In genomic region chr5:23676156-23677071, GRCm38 (mm10) we compare ENCODE assay signal across 8 mouse cellular contexts. TPM values are rescaled to one million over a fixed set of nuclear protein-coding genes. Genes with fewer than 3 reads are reported as not detected.
DNase-seq lines count a peak whose midpoint lies in the region; ATAC-seq and TF ChIP-seq lines count a peak whose summit lies in the region.

No protein-coding gene starts in this region.

- peak overlapping the region; percentile 52 for H3K4me3 ChIP-seq in thymus, adult 2 months (ENCODE audit: control insufficient read depth, insufficient read depth, low read length)
- H3K4me3 ChIP-seq in kidney, embryonic 15.5 days (replicated peaks), result peak overlapping the region; percentile 85
- H3K4me3 ChIP-seq in liver, embryonic 15.5 days (replicated peaks), result peak overlapping the region; percentile 66

- no peaks in the 10 kb centered on the region for H3K27me3 ChIP-seq in thymus, adult 2 months (ENCODE audit: control insufficient read depth, insufficient read depth, low read length)
- H3K27me3 ChIP-seq in kidney, embryonic 15.5 days, result no peaks in the 10 kb centered on the region
- peaks cover 51% of the 10 kb centered on the region for H3K27me3 ChIP-seq in liver, embryonic 15.5 days

- no peak for TF ChIP-seq POLR2A in thymus, adult 2 months (IDR thresholded peaks at IDR 0.05; ENCODE audit: control insufficient read depth, extremely low read depth, insufficient read depth, low read length, poor library complexity)

- DNase-seq in thymus, adult 2 months, result no peak
- DNase-seq in thymus, postnatal 10 days (ENCODE audit: low spot score in 2 of 2), result no peak
- peak; percentile 58 to 60 for DNase-seq in cerebellum, adult 18-20 months
- DNase-seq in frontal cortex, postnatal 36 days (ENCODE audit: low spot score in 2 of 2), result peak; percentile 44 to 47
- peak; percentile 21 for DNase-seq in ovary, adult 18-20 months (ENCODE audit: low spot score)
- DNase-seq in gastrocnemius, postnatal 10 days, result no peak

- no peak overlapping the region for H3K27ac ChIP-seq in thymus, adult 2 months (ENCODE audit: control insufficient read depth, insufficient read depth, low read length)
- 0 out of 2 replicates have a peak overlapping the region, but pooled peaks have one; percentile 34 for H3K27ac ChIP-seq in kidney, embryonic 15.5 days
- H3K27ac ChIP-seq in liver, embryonic 15.5 days (replicated peaks), result no peak overlapping the region

- ATAC-seq in kidney, embryonic 15.5 days (replicated peaks; ENCODE audit: low FRiP score), result peak; percentile 76
- no peak for ATAC-seq in liver, embryonic 15.5 days (ENCODE audit: insufficient read depth)

- H3K9me3 ChIP-seq in kidney, embryonic 15.5 days (replicated peaks), result no peaks in the 10 kb centered on the region
- no peaks in the 10 kb centered on the region for H3K9me3 ChIP-seq in liver, embryonic 15.5 days (replicated peaks)

- TF ChIP-seq CTCF in thymus, adult 2 months (IDR thresholded peaks at IDR 0.05; ENCODE audit: borderline replicate concordance, control insufficient read depth, extremely low read depth, insufficient read depth, low read length, poor library complexity), result no peak

- WGBS in thymus, adult 2 months, result 17% methylated on average over 36 of the region's 41 CpGs
- 8% methylated on average over 40 of the region's 41 CpGs for WGBS in kidney, embryonic 15.5 days
- 7% methylated on average over 41 of the region's 41 CpGs for WGBS in liver, embryonic 15.5 days (ENCODE audit: insufficient replicate concordance)

- peak overlapping the region; percentile 79 for H3K9ac ChIP-seq in kidney, embryonic 15.5 days
- H3K9ac ChIP-seq in liver, embryonic 15.5 days, result peak overlapping the region; percentile 40; the same call in 1 of the 2 replicates

- H3K4me2 ChIP-seq in kidney, embryonic 15.5 days, result peak overlapping the region; percentile 95
- H3K4me2 ChIP-seq in liver, embryonic 15.5 days, result peak overlapping the region; percentile 90

- no peaks in the 10 kb centered on the region; the same call in 1 of the 2 replicates for H3K4me1 ChIP-seq in thymus, adult 2 months (replicated peaks; ENCODE audit: control insufficient read depth, insufficient read depth, low read length)
- peaks cover 14% of the 10 kb centered on the region; the same call in 1 of the 2 replicates for H3K4me1 ChIP-seq in kidney, embryonic 15.5 days
- peaks cover 19% of the 10 kb centered on the region for H3K4me1 ChIP-seq in liver, embryonic 15.5 days (replicated peaks)

- no peaks in the 10 kb centered on the region for H3K36me3 ChIP-seq in thymus, adult 2 months (ENCODE audit: control insufficient read depth, insufficient read depth, low read length)
- no peaks in the 10 kb centered on the region for H3K36me3 ChIP-seq in kidney, embryonic 15.5 days
- no peaks in the 10 kb centered on the region for H3K36me3 ChIP-seq in liver, embryonic 15.5 days (replicated peaks)

RNA-seq across cellular contexts. Expression of gene Srpk2, which starts 8.0 kb away (rescaled TPM):
- polyA plus RNA-seq in thymus, adult 2 months (2012; rRNA removed), result 12.3 and 13.8 TPM in 2 replicates
- polyA plus RNA-seq in kidney, embryonic 15.5 days (2015; fragmentation: Nextera tagmentation; extraction: Ambion mirVana), result 45.2 and 47.6 TPM in 2 replicates
- 5.7 and 6.2 TPM in 2 replicates for polyA plus RNA-seq in liver, embryonic 15.5 days (2015; fragmentation: Nextera tagmentation; extraction: Ambion mirVana)
- total RNA-seq in gastrocnemius, postnatal 10 days (2021), result 10 to 100 TPM; 35.7 to 41.2 TPM

Comparison
In these comparisons a context has a peak if more than half of its experiments do, and no peak if none do; other contexts are left out.
1. DNase-seq: peak in cerebellum, adult 18-20 months (2 of 2), frontal cortex, postnatal 36 days (2 of 2) and ovary, adult 18-20 months (single experiment); none in thymus, adult 2 months (single experiment), thymus, postnatal 10 days (0 of 2) and gastrocnemius, postnatal 10 days (single experiment).
2. Peak in every context shown above with its lines, with median percentiles within 50 percentile points of each other: H3K4me3 ChIP-seq.